Mouse (Mus musculus) thymus, adult 2 months (tissue): Measurements from ENCODE around the gene Pyurf. TPM values are rescaled to one million over a fixed set of nuclear protein-coding genes. Genes with fewer than 3 reads are reported as not detected.

Experiments
- DNase-seq: peaks from one replicate; pipeline ENCODE4 v3.0.0; 2021
- H3K27ac ChIP-seq: fragments of 200-500 bp; 2 replicates; pipeline ENCODE4 v1.5.1; 2012; ENCODE audit warnings: low read length, control low read depth; ENCODE audit not compliant: control insufficient read depth, insufficient read depth
- H3K27me3 ChIP-seq: fragments of 200-500 bp; 2 replicates; pipeline ENCODE4 v1.6.1; 2012; ENCODE audit warnings: mild to moderate bottlenecking, low read length, moderate library complexity, mixed read lengths; ENCODE audit not compliant: control insufficient read depth, insufficient read depth
- H3K36me3 ChIP-seq: fragments of 200-500 bp; 2 replicates; pipeline ENCODE4 v1.6.1; 2012; ENCODE audit warnings: mild to moderate bottlenecking, low read length, moderate library complexity; ENCODE audit not compliant: control insufficient read depth, insufficient read depth
- H3K4me1 ChIP-seq: fragments of 200-500 bp; replicated peaks from 2 replicates; pipeline ENCODE4 v1.6.1; 2012; ENCODE audit warnings: low read length; ENCODE audit not compliant: control insufficient read depth, insufficient read depth
- H3K4me3 ChIP-seq: fragments of 200-500 bp; 2 replicates; pipeline ENCODE4 v1.5.1; 2012; ENCODE audit warnings: mild to moderate bottlenecking, low read length, control low read depth, moderate library complexity; ENCODE audit not compliant: control insufficient read depth, insufficient read depth
- CTCF ChIP-seq: fragments of 200-500 bp; IDR thresholded peaks from 2 replicates; pipeline ENCODE4 v1.5.1; 2012; ENCODE audit warnings: mild to moderate bottlenecking, control low read depth, low read length, moderate library complexity, borderline replicate concordance; ENCODE audit not compliant: control insufficient read depth, poor library complexity, insufficient read depth; ENCODE audit errors: extremely low read depth
- POLR2A ChIP-seq: fragments of 200-500 bp; IDR thresholded peaks from 2 replicates; pipeline ENCODE4 v1.6.1; 2012; ENCODE audit warnings: mild to moderate bottlenecking, low read length, control low read depth, moderate library complexity; ENCODE audit not compliant: control insufficient read depth, poor library complexity, insufficient read depth; ENCODE audit errors: extremely low read depth
- WGBS: fragments of 180-500 bp; shearing (Covaris S2); methylation state at CpG from one replicate; pipeline ENCODE4 v1.1.7; 2018; 5-methylcytosine and 5-hydroxymethylcytosine counted together
- polyA plus RNA-seq: library from polyadenylated mRNA; depleted of rRNA; stranded (reverse); fragments of >200 nt; gene quantifications from 2 replicates; pipeline ENCODE4 v1.2.3, GENCODE M21; 2012; rRNA removed

The Pyurf gene
- 6.2 and 7.4 TPM in 2 replicates for polyA plus RNA-seq

GRCm38 (mm10) chr6:57691467-57692261 lies at the start of gene Pyurf:
Gene Pyurf, minus strand, starts transcription at chr6:57692078.
- WGBS = under 1% methylated on average over 52 of the region's 52 CpGs
- Histone ChIP-seq H3K27me3 (no peaks in the 10 kb centered on the region), H3K27ac (peak within 1 kb of the TSS; percentile 24), H3K4me1 (0 out of 2 replicates have a peak, but pooled peaks cover 2% of the 10 kb centered on the region), H3K4me3 (peak within 1 kb of the TSS; percentile 98), H3K36me3 (no peaks in the 10 kb centered on the region)
- no peak; the same call in 1 of the 2 replicates for TF ChIP-seq CTCF
- TF ChIP-seq POLR2A = no peak
- DNase-seq = peak; percentile 87

- Histone ChIP-seq H3K4me3 (no peak overlapping the region), H3K4me1 (no peaks in the 10 kb centered on the region), H3K36me3 (no peaks in the 10 kb centered on the region), H3K27me3 (no peaks in the 10 kb centered on the region), H3K27ac (no peak overlapping the region)
- 97% methylated on average over 1 of the region's 1 CpGs for WGBS
- no peak for TF ChIP-seq CTCF
- TF ChIP-seq POLR2A = no peak
- DNase-seq = no peak
These were observed 29.5 kb upstream of the Pyurf start for GRCm38 (mm10) chr6:57721347-57721746.

GRCm38 (mm10) chr6:57711726-57712125 lies 19.8 kb upstream of the Pyurf start:
- no peak for TF ChIP-seq POLR2A
- TF ChIP-seq CTCF = no peak
- Histone ChIP-seq H3K27me3 (no peaks in the 10 kb centered on the region), H3K4me1 (no peaks in the 10 kb centered on the region), H3K27ac (no peak overlapping the region), H3K36me3 (no peaks in the 10 kb centered on the region), H3K4me3 (no peak overlapping the region)
- no peak for DNase-seq
- 48% methylated on average over 1 of the region's 1 CpGs for WGBS

- no peaks in the 10 kb centered on the region for H3K36me3 ChIP-seq
- TF ChIP-seq POLR2A (no peak), CTCF (no peak)
- H3K4me3 ChIP-seq = no peak overlapping the region
- H3K27ac ChIP-seq = no peak overlapping the region
- WGBS = 38% methylated on average over 1 of the region's 1 CpGs
- DNase-seq = no peak
- H3K4me1 ChIP-seq = peaks cover 2% of the 10 kb centered on the region
- no peaks in the 10 kb centered on the region for H3K27me3 ChIP-seq
These were observed 14.8 kb upstream of the Pyurf start for GRCm38 (mm10) chr6:57706721-57707120.

GRCm38 (mm10) chr6:57703703-57704102 lies 11.8 kb upstream of the Pyurf start:
- Histone ChIP-seq H3K27ac (no peak overlapping the region), H3K4me1 (peaks cover 2% of the 10 kb centered on the region), H3K4me3 (0 out of 2 replicates have a peak overlapping the region, but pooled peaks have one; percentile 1), H3K36me3 (no peaks in the 10 kb centered on the region), H3K27me3 (no peaks in the 10 kb centered on the region)
- WGBS = 27% methylated on average over 2 of the region's 2 CpGs
- no peak for TF ChIP-seq POLR2A
- TF ChIP-seq CTCF = no peak
- no peak for DNase-seq

GRCm38 (mm10) chr6:57702743-57703499 lies 11.0 kb upstream of the Pyurf start:
- under 1% methylated on average over 59 of the region's 59 CpGs for WGBS
- peak; percentile 62; the same call in 1 of the 2 replicates for TF ChIP-seq POLR2A
- TF ChIP-seq CTCF = no peak; the same call in 1 of the 2 replicates
- DNase-seq = peak; percentile 94

More at GRCm38 (mm10) chr6:57702743-57703499, 11.0 kb upstream of the Pyurf start:
- H3K4me3 ChIP-seq = peak overlapping the region; percentile 90
- peak overlapping the region; percentile 51 for H3K27ac ChIP-seq
- no peaks in the 10 kb centered on the region for H3K27me3 ChIP-seq
- H3K36me3 ChIP-seq = no peaks in the 10 kb centered on the region
- H3K4me1 ChIP-seq = peaks cover 2% of the 10 kb centered on the region
